Mouse (Mus musculus) kidney, adult 11 months (tissue): ENCODE measurements around the gene Gm14692.
"Not testable (repeated sequence)": the region's sequence is repeated elsewhere in the genome, so short reads cannot be mapped to it uniquely, and the experiment has no call there.

Experiments
- DNase-seq: peaks from one replicate; pipeline ENCODE4 v3.0.0; 2022

Gm14692 gene

DNA sequence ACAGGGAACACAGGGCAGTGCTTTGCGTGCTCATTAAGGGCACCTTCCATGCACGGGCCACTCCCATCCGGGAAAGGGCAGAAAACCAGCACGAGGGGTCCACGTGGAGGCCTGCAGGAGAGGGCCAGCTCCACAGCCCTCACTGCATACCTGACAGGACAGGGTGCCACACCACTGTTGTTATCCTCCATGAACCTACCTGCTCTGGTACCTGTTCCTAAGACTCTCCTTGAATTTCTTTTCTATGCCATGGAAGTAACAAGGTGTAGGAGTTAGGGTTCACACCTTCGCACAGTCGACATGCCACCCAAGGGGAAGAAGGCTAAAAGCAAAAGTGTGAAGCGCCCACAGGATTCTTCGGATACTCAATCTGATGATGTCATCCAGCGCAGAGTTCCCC, at the start of gene Gm14692:
TSS of gene Gm14692 (plus strand) at position 301 of the 400 bp plus-strand sequence.
- DNase-seq = not testable (repeated sequence)

DNA sequence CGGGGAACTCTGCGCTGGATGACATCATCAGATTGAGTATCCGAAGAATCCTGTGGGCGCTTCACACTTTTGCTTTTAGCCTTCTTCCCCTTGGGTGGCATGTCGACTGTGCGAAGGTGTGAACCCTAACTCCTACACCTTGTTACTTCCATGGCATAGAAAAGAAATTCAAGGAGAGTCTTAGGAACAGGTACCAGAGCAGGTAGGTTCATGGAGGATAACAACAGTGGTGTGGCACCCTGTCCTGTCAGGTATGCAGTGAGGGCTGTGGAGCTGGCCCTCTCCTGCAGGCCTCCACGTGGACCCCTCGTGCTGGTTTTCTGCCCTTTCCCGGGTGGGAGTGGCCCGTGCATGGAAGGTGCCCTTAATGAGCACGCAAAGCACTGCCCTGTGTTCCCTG, 2.0 kb upstream of the Gm14692 start, which contains the start of gene Gm1140:
TSS of gene Gm1140 (minus strand) at position 101 of the 400 bp plus-strand sequence.
- not testable (repeated sequence) for DNase-seq
